Mouse (Mus musculus): Measurements from ENCODE around the gene Ubap1. TPM values are rescaled to one million over a fixed set of nuclear protein-coding genes. Genes with fewer than 3 reads are reported as not detected.

Ubap1 gene
- polyA plus RNA-seq, 2 experiments = 16.9 to 21.4 TPM

DNA sequence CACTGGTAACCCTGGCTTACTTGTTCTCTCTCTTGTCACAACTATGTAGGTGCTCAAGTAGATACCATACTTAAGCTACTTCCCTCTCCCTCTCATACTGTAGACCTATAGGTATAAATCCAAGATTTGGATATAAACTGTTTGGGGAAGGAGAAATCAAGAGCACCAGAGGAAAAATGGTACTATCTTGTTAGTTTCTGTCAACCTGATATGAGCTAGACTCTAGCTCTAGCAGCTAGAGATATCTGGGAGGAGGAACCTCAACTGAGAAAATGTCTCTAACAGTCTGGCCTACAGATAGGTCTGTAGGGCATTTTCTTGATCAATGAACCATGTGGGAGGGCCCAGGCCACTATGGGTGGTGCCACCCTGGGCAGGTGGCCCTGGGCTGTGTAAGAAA is 52.4 kb downstream of the Ubap1 start:
- ATAC-seq (ENCODE audit: insufficient read depth) = no peak
- TF ChIP-seq CTCF (IDR thresholded peaks at IDR 0.05; ENCODE audit: low read depth) (no peak), EP300 (IDR thresholded peaks at IDR 0.05; ENCODE audit: low read depth) (no peak)
- no peak overlapping the region for H3K9ac ChIP-seq (replicated peaks)
- H3K4me2 ChIP-seq (ENCODE audit: low read depth) = no peak overlapping the region
- H3K9me3 ChIP-seq (ENCODE audit: control insufficient read depth, low read length) = no peaks in the 10 kb centered on the region
- no peaks in the 10 kb centered on the region for H3K4me1 ChIP-seq (replicated peaks; ENCODE audit: control insufficient read depth in 2 of 2, insufficient read depth in 2 of 2, low read length in 1 of 2)
- peaks cover 15% of the 10 kb centered on the region for H3K36me3 ChIP-seq (replicated peaks; ENCODE audit: control insufficient read depth, insufficient read depth, low read depth)
- no peak overlapping the region for H3K4me3 ChIP-seq (ENCODE audit: insufficient read depth in 1 of 2, low read depth in 2 of 2, low read length in 2 of 2)
- H3K27ac ChIP-seq = no peak overlapping the region
- no peak for DNase-seq (ENCODE audit: low read depth in 3 of 3, low spot score in 3 of 3)
- no peaks in the 10 kb centered on the region for H3K27me3 ChIP-seq (ENCODE audit: control insufficient read depth, insufficient read depth, low read length)

DNA sequence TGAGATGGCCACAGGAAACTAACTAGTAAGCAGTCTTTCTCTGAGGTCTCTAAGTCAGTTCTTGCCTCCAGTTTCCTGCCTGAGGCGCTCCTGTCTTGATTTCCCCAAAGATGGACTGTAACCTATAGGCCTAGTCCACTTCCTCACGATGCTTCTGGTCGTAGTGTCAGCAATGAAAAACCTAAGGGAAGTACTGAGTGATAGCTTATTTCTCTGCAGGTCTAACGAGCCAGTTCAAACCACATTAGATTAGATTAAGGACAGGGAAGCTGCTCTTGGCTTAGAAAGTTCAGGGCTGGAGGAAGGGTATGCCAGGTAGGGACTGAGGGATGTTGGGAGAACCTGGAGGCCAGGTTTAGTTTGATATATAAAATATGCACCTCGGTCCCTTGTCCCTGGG is 52.8 kb downstream of the Ubap1 start:
- Histone ChIP-seq H3K36me3 (replicated peaks; ENCODE audit: control insufficient read depth, insufficient read depth, low read depth) (peaks cover 15% of the 10 kb centered on the region), H3K9me3 (ENCODE audit: control insufficient read depth, low read length) (no peaks in the 10 kb centered on the region), H3K4me1 (replicated peaks; ENCODE audit: control insufficient read depth in 2 of 2, insufficient read depth in 2 of 2, low read length in 1 of 2) (no peaks in the 10 kb centered on the region), H3K27me3 (ENCODE audit: control insufficient read depth, insufficient read depth, low read length) (no peaks in the 10 kb centered on the region), H3K27ac (no peak overlapping the region), H3K4me3 (ENCODE audit: insufficient read depth in 1 of 2, low read depth in 2 of 2, low read length in 2 of 2) (no peak overlapping the region), H3K9ac (replicated peaks) (no peak overlapping the region), H3K4me2 (ENCODE audit: low read depth) (no peak overlapping the region)
- WGBS (ENCODE audit: insufficient replicate concordance) = 57% methylated on average over 5 of the region's 5 CpGs
- TF ChIP-seq EP300 (IDR thresholded peaks at IDR 0.05; ENCODE audit: low read depth) = no peak
- no peak for TF ChIP-seq CTCF (IDR thresholded peaks at IDR 0.05; ENCODE audit: low read depth)
- ATAC-seq (ENCODE audit: insufficient read depth) = no peak
- no peak for DNase-seq (ENCODE audit: low read depth in 3 of 3, low spot score in 3 of 3)

DNA sequence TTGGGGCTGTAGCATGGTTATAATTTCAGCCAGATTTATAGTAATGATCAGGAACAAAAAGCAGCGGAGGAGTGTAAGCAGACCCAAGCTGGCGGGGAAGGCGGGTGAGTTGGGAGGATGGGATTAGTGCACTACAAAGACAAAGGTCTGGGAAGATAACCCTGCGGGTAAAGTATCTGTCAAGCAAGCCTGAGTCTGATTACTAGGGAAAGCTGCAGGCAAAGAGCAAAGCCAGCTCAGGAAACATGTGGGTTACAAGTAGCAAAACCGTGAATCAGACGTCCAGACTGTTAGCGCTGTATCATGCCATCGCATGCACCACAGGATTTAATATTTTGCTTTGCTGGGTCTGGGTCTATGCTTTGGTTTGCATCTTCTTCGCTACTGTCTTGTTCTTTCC is 57.8 kb downstream of the Ubap1 start:
- H3K4me1 ChIP-seq (replicated peaks; ENCODE audit: control insufficient read depth in 2 of 2, insufficient read depth in 2 of 2, low read length in 1 of 2) = no peaks in the 10 kb centered on the region
- TF ChIP-seq EP300 (IDR thresholded peaks at IDR 0.05; ENCODE audit: low read depth) (no peak), CTCF (IDR thresholded peaks at IDR 0.05; ENCODE audit: low read depth) (no peak)
- no peaks in the 10 kb centered on the region for H3K9me3 ChIP-seq (ENCODE audit: control insufficient read depth, low read length)
- no peak overlapping the region for H3K9ac ChIP-seq (replicated peaks)
- H3K4me3 ChIP-seq (ENCODE audit: insufficient read depth in 1 of 2, low read depth in 2 of 2, low read length in 2 of 2) = no peak overlapping the region
- DNase-seq (ENCODE audit: low read depth in 3 of 3, low spot score in 3 of 3) (no peak), ATAC-seq (ENCODE audit: insufficient read depth) (no peak)
- no peaks in the 10 kb centered on the region for H3K27me3 ChIP-seq (ENCODE audit: control insufficient read depth, insufficient read depth, low read length)
- H3K4me2 ChIP-seq (ENCODE audit: low read depth) = no peak overlapping the region
- WGBS (ENCODE audit: insufficient replicate concordance) = 87% methylated on average over 9 of the region's 9 CpGs
- H3K27ac ChIP-seq = no peak overlapping the region
- peaks cover 2% of the 10 kb centered on the region for H3K36me3 ChIP-seq (replicated peaks; ENCODE audit: control insufficient read depth, insufficient read depth, low read depth)

DNA sequence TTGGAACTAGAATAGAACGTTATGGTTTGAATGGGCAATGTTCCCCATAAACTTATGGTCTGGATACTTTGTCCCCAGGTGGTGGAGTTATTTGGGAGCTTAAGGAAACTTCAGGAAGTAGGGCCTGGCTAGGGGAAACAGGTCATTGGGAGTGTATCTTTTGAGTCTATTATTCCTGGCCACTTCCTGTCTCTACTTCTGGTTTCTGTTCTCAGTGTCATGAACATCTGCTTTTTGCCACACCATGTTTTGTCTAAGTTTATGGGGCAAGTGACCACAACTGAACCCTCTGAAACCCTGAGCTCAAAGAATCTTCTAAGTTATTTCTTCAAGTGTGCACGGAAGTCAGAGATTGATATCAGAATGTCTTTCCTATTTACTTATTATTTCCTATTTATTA is 58.6 kb downstream of the Ubap1 start:
- Histone ChIP-seq H3K9ac (replicated peaks) (no peak overlapping the region), H3K4me1 (replicated peaks; ENCODE audit: control insufficient read depth in 2 of 2, insufficient read depth in 2 of 2, low read length in 1 of 2) (no peaks in the 10 kb centered on the region), H3K27ac (no peak overlapping the region), H3K4me2 (ENCODE audit: low read depth) (no peak overlapping the region), H3K36me3 (replicated peaks; ENCODE audit: control insufficient read depth, insufficient read depth, low read depth) (peaks cover 2% of the 10 kb centered on the region), H3K27me3 (ENCODE audit: control insufficient read depth, insufficient read depth, low read length) (no peaks in the 10 kb centered on the region), H3K9me3 (ENCODE audit: control insufficient read depth, low read length) (no peaks in the 10 kb centered on the region), H3K4me3 (ENCODE audit: insufficient read depth in 1 of 2, low read depth in 2 of 2, low read length in 2 of 2) (no peak overlapping the region)
- no peak for ATAC-seq (ENCODE audit: insufficient read depth)
- TF ChIP-seq CTCF (IDR thresholded peaks at IDR 0.05; ENCODE audit: low read depth) = no peak
- TF ChIP-seq EP300 (IDR thresholded peaks at IDR 0.05; ENCODE audit: low read depth) = no peak
- 79% methylated on average over 2 of the region's 2 CpGs for WGBS (ENCODE audit: insufficient replicate concordance)
- DNase-seq (ENCODE audit: low read depth in 3 of 3, low spot score in 3 of 3) = no peak

DNA sequence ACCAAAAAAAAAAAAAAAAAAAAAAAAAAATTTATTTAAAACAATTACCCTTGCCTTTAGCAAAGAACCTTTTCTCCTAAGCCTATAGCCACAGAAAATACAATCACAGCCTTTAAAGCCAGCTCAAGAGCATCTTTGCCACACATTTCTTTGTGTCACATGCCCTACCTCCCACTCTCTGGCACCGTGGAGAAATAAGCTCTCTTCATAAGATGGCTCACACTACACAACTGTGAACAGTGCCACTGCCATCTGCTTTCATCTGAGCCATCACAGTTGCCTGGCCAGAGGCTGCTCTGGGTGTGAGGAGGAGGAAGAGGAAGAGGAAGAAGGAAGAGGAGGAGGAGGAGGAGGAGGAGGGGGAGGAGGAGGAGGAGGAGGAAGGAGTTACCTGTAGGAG is 60.5 kb downstream of the Ubap1 start:
- Histone ChIP-seq H3K9me3 (ENCODE audit: control insufficient read depth, low read length) (no peaks in the 10 kb centered on the region), H3K27me3 (ENCODE audit: control insufficient read depth, insufficient read depth, low read length) (no peaks in the 10 kb centered on the region), H3K9ac (replicated peaks) (no peak overlapping the region), H3K4me1 (replicated peaks; ENCODE audit: control insufficient read depth in 2 of 2, insufficient read depth in 2 of 2, low read length in 1 of 2) (no peaks in the 10 kb centered on the region), H3K27ac (no peak overlapping the region), H3K36me3 (replicated peaks; ENCODE audit: control insufficient read depth, insufficient read depth, low read depth) (no peaks in the 10 kb centered on the region; the same call in none of the 2 replicates), H3K4me3 (ENCODE audit: insufficient read depth in 1 of 2, low read depth in 2 of 2, low read length in 2 of 2) (no peak overlapping the region), H3K4me2 (ENCODE audit: low read depth) (no peak overlapping the region)
- TF ChIP-seq EP300 (IDR thresholded peaks at IDR 0.05; ENCODE audit: low read depth) (no peak), CTCF (IDR thresholded peaks at IDR 0.05; ENCODE audit: low read depth) (no peak)
- DNase-seq (ENCODE audit: low read depth in 3 of 3, low spot score in 3 of 3) (no peak), ATAC-seq (ENCODE audit: insufficient read depth) (no peak)
- 75% methylated on average over 1 of the region's 1 CpGs for WGBS (ENCODE audit: insufficient replicate concordance)

DNA sequence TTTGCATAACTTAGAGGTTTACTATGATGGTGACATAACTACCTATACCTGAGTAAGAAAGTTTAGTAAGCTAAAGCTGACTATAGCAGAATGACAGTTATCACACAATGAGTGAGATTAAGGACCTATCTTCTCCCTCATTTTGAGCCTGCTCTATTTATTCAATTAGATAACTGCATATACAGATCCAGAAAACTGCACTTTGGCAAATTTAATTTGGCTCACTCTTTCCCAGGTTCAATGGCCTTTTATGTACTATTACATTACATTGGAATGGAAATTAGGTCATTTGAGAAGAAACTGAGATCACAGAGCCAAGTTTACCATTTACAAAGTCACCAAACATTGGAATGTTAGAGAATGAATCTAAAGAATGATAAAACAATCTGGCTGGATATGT is 68.2 kb downstream of the Ubap1 start:
- Histone ChIP-seq H3K9ac (replicated peaks) (no peak overlapping the region), H3K27ac (no peak overlapping the region), H3K4me1 (replicated peaks; ENCODE audit: control insufficient read depth in 2 of 2, insufficient read depth in 2 of 2, low read length in 1 of 2) (no peaks in the 10 kb centered on the region), H3K4me3 (ENCODE audit: insufficient read depth in 1 of 2, low read depth in 2 of 2, low read length in 2 of 2) (no peak overlapping the region), H3K36me3 (replicated peaks; ENCODE audit: control insufficient read depth, insufficient read depth, low read depth) (no peaks in the 10 kb centered on the region; the same call in 1 of the 2 replicates), H3K4me2 (ENCODE audit: low read depth) (no peak overlapping the region), H3K9me3 (ENCODE audit: control insufficient read depth, low read length) (no peaks in the 10 kb centered on the region), H3K27me3 (ENCODE audit: control insufficient read depth, insufficient read depth, low read length) (no peaks in the 10 kb centered on the region)
- DNase-seq (ENCODE audit: low read depth in 3 of 3, low spot score in 3 of 3) (no peak), ATAC-seq (ENCODE audit: insufficient read depth) (no peak)
- TF ChIP-seq CTCF (IDR thresholded peaks at IDR 0.05; ENCODE audit: low read depth) (no peak), EP300 (IDR thresholded peaks at IDR 0.05; ENCODE audit: low read depth) (no peak)

Measured in liver, embryonic 14.5 days (tissue).